Mouse (Mus musculus) cerebellum, adult (tissue): ENCODE data around the gene Rnf167.

Experiments used
- ATAC-seq: cut with Nextera tagmentation; 2 replicates; pipeline ENCODE4 v1.9.2; 2017; ENCODE audit warnings: mild to moderate bottlenecking, moderate library complexity, mixed read lengths; ENCODE audit not compliant: insufficient number of reproducible peaks, low FRiP score, low TSS enrichment

Rnf167 gene

DNA sequence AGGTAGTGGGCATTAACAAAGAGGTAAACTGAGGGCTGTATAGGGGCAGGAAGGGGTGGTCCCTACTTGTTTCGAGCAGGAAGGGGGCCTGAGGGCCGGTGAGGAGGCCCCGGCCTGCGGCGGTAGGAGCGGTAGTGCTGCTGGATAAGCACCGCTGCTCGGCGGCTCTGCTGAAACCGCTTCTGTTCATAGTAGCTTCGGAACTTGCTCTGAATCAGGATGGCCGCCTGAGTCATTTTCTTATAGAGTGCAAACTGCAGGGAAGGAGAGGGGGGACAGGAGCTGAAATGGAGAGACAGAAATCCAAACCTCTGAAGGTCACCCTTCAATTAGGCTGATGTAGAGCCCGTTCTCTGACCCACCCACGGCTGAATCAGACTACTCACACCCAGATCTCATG, 23.4 kb downstream of the Rnf167 start:
- no peak for ATAC-seq

DNA sequence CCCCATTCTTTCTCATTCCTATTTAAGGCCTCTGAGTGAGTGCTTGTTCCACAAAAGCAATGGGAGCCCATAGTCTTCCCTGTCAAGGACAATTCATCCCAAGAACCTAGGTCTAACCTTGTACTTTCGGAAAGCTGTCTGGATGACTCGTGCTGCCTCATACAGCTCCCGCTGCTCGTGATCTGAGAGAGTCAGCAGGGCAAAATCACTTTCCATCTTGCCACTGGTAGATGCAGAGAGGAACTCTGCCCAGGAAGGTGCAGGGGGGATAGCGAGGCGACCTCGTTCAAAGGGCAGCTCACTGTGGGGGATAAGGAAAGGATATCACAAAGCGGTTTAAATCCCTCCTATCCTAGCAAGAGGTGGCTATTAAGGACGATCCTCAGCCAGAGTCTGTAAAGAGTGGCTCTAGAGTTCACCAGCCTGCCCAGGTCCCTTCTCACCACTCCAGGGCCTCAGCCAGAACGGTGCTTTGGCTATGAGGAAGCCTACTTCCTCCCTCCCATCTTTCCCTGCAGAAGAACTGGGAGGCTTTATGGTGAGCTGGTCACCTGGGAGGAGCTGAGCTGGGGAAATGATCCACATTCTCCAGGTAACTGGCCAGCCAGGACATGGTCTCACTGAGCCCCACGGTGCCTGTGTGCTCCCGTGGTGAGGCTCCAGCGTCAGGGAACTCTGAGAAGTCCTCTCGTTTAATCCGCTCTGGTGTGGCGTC, 24.5 kb downstream of the Rnf167 start:
- no peak for ATAC-seq

DNA sequence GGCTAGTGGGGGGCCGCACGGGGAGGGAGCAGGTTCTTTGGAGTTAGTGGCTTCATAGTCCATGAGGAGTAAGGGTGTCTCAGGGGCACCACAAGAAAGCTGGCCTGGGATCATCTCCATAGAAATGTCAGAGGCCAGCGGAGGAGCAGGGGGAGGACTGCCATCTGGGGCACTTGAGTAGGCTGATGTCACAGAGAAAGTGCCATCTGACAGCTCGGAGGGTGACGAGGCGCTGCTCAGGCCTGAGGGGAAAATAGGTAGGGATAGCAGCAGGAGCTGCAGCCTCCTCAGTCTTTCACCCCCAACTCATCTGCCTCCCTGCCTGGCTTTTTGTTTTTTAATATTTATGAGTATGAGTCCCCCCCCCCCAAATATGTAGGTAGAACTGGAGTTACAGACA, 27.0 kb downstream of the Rnf167 start:
- ATAC-seq: no peak

DNA sequence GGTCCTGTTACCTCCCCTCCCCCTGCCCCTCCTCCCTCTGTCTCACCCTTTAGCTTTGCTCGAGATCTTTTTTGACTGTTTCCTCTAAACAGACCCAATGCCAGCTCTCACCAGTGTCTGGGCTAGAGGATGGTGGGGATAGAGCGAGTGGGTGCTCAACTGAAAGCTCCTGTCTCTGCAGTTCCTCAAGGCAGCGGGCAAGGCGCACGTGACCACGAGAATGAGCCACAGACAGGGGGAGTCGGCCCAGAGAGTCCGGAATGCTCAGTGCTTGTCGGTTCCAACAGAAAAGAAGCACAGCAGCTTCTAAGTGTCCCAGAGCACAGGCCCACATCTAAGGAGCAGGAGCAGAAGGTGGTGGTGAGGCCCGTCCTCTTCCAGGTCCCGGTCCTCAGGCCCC, 27.5 kb downstream of the Rnf167 start:
- no peak for ATAC-seq

DNA sequence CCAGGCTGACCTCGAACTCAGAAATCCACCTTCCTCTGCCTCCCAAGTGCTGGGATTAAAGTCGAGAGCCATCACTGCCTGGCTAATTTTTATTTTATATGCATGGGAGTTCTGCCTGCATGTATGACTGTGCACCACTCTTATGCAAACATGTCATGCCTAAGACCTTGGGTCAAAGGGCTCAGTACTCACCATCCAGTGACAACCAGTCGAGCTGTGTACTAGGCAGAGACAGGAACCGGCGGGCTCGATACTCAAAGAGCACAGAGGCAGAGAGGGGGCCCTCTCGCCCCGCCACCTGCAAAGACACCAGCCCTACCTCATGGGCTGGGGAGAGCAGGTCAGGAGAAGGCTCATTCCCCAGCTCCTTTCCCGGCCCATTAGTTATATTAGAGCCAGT, 31.1 kb downstream of the Rnf167 start:
- no peak for ATAC-seq

DNA sequence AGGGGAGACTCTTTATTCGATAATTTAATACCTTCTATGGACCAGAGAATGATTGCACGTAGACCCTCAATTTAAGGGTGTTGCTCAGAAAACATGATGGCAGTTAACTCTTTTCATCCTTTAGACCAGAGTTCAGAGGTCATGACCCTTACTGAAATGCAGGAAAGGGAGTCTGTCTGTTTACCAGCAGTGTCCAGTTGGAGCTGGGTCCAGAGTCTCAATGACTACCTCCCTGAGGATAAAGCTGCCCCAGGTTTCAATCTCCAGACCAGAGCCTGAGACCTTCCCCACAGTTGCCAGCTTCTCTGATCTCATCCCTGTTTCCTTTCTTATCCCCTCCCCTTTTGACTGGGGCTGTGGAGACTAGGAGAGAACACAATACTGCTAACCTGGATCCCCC, 31.5 kb downstream of the Rnf167 start:
- ATAC-seq: no peak

DNA sequence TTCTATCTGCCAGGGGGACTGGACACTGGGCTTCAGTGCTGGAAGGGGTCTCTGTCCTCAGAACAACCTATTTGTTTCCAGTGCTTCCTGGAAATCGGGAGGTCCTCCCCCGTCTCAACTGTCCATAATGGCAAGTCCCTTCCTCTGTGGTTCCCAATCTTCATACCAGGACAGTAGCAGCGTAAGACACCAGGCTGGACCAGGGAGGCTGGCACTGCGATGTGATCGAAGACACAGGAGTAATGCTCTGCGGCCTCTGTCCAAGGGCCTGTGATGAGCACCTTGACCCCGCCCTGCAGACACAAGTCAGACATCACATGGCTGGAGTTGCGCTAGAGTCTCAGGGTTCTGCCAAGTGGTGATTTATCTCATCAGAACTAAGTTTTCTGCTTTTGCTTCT, 32.3 kb downstream of the Rnf167 start:
- ATAC-seq: no peak

DNA sequence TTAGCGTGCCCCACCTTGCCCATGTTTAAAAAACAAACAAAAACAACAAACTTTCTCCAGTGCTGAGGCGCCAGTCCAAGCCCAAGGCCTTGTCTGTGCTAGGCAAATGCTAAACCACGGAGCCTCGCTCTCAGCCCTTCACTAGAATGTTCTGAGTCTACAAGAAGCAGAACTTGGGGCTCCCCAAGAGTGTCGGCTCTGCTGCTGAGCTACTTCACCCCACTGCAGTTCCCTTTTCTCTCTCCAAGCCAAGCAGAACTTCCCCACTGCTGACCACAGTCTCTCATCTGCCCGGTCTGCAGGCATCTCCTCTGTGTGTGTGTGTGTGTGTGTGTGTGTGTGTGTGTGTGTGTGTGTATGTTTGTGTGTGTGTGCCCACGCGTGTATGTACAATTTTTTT, 32.9 kb downstream of the Rnf167 start:
- ATAC-seq: no peak

DNA sequence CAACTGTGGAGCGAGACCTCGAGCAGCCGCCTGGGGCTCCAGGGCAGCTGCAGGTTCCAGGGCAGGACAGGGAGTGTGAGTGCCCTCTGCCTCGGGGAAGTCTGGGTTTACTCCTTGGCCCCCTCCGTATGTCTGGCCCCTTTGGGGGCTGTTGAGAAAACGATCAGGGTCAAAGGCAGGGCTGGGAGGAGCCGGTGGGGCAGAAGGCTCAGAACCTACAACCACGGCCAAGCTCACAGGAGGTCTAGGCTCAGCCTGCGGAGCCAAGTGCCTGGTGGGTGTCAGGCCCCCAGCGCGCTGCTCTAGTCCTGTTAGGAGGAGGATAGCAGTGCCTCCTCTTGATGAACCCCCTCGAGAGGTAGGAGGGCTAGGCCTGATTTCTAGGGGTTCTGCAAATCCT, 34.1 kb downstream of the Rnf167 start:
- no peak for ATAC-seq

DNA sequence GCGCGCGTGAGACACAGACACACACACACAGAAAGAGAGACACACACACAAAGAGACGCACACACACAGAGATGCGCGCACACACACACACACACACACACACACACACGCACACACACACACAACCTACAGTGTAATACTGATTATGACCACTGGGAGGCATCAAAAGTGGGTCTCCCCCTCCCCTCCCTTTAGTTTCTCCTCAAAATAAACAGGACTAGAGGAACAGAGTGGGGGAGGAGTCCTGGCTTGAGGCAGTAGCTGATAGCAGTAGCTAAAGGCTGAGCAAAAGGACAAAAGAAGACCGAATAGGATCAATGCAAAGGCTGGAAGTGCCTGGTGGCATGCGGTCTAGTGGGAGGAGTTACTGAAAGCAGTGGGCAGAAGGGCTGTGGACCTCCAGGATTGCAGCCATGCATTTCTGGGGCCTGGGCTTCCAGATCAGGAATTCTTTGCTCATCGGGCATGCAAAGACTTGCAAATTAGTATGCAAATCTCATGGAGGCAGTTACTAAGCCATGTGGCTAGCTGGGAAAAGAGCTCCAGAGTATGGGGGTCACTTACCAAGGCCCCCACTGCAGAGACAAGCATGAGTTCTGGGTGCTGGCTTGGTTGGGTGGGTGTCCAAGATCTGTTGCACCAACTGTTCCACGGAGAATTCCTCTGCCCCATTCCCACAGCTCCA, 35.0 kb downstream of the Rnf167 start:
- ATAC-seq: no peak

DNA sequence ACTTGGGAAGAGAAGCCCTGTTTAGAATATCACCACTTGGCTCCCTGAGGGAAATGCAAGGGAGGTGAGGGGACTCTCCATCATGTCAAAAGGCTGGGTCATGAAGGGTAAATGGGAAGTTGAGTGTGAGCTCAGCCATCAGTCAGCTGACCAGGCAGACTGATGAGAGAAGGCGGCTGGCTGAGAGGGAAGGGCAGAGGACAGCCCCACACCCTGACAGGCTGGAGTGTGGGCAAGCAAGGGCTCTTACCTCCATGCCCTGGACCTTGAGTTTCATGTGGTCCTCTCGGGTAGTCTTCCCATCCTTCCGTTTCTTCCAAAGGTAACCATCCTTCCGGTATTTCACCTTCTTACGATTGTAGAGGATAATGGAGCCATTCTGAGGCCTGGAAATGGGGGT, 36.6 kb downstream of the Rnf167 start:
- no peak for ATAC-seq

DNA sequence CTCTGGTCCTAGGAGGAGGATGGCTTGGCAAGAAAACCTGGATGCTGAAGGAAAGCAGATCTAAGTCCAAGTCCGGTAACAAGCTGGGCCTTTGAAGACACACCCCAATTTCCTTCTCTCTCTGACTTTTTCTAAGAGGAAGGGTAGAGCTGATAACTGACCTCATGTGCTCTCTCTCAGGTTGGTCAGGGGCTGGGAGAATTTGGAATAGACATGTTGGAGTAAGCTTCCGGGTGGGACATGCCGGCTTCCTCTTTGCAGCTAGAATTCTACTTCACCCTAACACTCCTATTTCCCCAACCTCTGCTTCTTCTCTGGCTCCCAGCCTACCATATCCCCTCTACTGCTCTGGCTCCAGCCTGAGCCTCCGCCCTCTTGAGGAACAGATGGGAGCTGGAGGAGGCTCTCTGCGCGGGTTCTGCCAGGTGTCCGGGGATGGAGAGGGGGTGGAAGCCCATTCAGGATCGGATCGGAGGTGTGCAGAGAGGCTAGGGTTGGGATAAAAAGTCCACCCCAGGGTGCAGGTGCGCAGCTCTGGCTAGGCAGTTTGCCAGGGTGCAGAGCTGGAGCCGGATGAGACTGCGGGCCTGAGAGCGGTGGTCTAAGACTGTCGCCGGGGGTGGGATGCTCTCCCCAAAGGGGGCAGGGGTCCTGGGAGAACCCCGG, 40.0 kb downstream of the Rnf167 start:
- ATAC-seq: peak; percentile 45; the same call in 1 of the 2 replicates

DNA sequence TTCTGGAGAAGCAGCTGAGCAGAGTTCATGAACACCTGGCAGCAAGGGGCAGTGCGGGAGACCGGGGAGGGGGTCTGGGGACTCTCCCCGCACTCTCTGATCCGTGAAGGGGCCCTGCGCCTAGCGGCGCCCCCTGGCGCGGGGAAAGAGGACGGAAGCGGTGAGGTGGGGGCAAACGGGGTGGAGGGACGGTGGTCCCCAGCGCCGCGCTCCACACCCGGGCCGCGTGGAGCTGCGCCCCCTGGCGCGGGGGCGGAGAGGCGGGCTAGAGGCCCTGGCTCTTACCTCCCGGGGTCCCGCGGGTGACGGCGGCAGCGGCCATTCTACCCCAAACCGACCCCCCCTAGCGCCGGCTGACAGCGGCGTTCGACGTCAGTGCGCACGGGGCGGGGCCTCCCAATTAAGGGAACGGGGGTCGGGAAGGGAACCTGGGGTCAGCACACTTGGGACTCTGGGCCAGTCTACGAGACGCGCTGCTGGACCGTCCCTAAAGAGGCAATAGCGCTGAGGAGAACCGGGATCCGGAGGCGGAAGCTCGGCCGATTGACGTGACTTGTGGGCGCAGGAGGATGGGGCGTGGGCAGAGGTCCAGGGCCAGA, 40.7 kb downstream of the Rnf167 start, which contains the start of gene Camta2:
TSS of gene Camta2 (minus strand) at position 505 of the 599 bp plus-strand sequence.
- peak; percentile 69; the same call in 1 of the 2 replicates for ATAC-seq

DNA sequence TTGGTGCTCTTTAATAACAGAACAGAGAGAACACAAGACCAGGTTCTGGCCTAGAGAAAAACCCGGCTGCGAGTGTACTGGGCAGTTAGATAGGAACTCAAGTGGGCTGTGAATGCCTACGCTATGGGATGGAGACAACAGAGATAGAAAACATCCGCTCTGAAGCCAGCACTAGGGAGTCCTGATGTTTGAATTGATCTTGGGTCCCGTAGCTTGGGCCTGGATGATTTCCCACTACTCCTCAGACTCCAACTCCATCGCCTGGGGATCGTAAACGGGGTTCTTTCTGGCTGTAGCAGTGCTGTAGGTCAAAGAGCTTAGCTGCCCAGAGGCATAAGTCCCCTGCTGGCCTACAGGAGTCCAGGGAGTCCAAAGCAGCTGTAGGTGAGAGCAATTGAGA, 41.3 kb downstream of the Rnf167 start:
- ATAC-seq: no peak

DNA sequence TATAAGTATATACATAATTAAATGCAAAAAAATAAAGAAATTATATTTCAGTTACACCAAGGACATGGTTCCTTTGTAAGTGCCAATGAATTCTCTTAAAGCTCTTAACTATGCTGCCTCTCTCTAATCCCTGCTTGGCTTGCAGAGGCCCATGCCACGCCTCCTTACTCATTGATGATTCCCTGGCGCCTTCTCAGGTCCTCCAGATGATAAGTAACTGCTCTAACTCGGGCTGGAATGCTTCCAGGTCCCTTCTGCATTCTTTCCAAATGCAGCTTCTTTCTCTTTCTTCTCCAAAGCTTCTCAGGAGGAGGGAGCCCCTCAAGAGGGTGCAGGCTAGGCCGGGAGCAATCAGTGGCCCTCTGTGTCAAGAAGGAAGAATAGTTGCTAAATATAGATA, 42.5 kb downstream of the Rnf167 start:
- ATAC-seq: no peak

DNA sequence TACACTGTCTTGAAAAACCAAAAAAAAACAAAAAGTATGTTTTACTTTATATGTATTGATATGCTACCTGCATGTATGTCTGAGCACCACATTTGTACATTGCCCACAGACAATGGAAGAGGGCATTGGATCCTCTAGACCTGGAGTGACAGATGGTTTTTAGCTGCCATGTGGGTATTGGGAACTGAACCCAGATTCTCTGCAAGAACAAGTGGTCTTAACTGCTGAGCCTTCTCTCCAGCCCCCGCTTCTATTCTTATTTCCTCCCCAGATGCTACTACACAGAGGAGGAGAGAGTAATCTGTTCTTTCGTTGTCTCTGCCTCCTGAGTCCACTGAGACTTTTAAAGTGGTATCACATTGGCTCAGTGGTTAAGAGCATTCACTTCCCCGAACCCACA, 46.5 kb downstream of the Rnf167 start:
- no peak for ATAC-seq

DNA sequence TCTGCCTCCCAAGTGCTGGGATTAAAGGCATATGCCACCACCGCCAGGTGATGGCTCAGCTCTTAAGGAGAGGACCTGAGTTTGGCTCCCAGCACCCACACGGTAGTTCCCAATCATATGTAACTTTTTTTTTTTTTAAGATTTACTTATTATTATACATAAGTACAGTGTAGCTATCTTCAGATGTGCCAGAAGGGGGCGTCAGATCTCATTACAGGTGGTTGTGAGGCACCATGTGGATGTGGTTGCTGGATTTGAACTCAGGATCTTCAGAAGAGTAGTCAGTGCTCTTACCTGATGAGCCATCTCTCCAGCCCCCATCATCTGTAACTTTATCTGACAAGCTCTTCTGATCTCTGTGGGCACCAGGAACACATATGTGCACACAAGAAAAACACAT, 50.3 kb downstream of the Rnf167 start:
- no peak for ATAC-seq

DNA sequence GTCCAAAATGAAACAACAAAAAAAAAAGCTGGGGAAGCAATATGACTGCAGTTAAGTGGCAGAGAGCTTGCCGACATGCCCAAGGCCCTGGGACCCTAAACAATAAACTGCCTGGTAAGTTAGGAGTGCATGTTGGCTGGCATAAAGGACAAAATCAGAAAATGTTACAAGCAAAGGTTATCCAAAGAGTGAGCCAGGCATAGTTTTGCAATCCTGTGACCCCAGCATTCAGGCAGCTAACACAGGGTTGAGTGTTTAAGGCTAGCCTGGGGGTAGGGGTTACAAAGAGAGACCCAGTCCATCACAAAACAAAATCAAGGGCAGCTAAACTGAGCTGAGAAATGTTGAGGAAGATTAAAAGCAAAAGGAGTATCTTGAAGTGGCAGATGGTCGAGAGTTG, 52.0 kb downstream of the Rnf167 start:
- ATAC-seq: no peak

DNA sequence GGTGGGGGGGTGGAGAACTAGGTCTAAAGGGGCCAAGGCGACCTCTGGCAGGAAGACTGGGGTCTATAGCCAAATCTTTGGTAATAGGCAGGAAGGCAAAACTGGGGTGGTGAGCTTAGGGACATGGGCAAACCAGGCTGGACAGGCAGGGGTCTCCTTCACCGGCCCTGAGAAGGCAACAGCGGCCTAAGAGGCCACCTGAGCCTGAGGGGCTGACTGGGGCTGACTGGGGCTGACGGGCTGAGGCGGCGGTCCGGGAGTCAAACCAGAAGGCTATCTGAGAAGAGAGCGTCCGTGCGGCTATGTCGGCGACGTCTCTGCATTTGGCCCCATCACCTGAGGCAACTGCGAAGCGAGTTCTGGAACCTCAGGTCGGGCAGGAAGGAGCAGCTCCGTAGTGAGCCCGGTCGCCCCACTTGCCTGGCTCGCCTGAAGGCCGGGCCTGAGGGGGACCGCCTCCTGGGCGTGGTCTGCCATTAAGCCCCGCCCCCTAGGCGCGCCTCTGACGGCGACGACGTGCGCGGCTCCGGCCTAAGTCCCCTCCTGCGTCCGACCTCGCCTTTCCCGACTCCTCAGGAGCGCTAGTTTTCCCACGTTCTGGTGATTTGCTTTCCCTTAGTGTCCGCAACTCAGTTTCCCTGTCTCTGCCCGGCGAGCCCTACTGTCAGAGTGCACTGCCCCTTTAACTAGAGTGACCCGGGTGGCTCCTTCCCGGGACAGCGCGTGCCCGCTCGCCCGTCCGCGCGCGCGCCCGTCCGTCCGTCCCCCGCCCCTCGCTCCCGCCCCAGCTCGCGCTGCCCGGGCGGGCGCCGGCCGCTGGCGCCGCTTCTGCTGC, 52.9 kb downstream of the Rnf167 start, which contains the start of the genes Inca1 and Kif1c:
TSS of gene Inca1 (minus strand) at position 434 of the 835 bp plus-strand sequence.
TSS of gene Kif1c (plus strand) at position 827 of the 835 bp plus-strand sequence.
- ATAC-seq: peak; percentile 87; the same call in 1 of the 2 replicates

DNA sequence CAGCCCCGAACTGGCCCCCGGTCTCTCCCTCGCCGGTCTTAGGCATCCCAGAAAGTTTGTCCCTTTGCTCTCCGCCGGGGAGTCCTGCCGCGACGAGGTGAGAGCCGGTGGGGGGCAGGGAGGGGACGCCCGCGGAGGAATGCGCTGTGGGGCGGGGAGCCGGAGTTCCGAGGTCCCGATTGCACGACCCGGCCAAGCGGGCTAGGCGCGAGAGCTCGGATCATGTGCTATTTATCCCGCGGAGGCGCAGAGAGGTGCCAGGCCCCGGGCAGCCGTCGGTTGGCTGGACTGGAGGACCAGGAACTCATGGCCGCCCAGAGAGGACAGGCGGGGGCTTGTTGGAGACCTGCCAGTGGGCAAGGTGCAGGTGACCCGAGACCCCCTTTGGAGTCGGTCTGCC, 53.6 kb downstream of the Rnf167 start:
- peak; percentile 56; the same call in 1 of the 2 replicates for ATAC-seq
